Mouse (Mus musculus) urinary bladder, postnatal 4 days (tissue): ENCODE measurements around the gene Abcf2.

ENCODE experiments used
- DNase-seq, 2 experiments: peaks; one replicate each; pipeline ENCODE4 v3.0.0; 2021 to 2022; ENCODE audit warnings: low spot score in 2 of 2

Gene Abcf2

GRCm38 (mm10) chr5:24577183-24577929 is at the start of gene Abcf2:
Gene Abcf2 (minus strand): TSS chr5:24577467.
- DNase-seq: peak; percentile 99 to 100

DNA sequence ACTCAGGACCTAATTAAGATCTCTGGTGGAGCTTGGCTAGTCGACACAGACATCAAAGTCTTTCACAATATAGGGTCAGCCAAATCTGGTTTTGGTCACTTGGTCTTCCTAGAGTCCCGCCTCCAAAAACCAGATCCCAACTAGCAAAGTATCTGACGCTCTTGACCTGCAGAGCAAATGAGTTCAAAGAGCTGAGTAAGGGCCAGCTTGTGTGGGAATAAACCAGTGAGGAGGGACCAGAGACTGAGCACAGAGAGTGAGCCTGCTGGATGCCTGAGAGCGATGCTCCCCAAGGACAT is 47.5 kb upstream of the Abcf2 start:
- DNase-seq: no peak

DNA sequence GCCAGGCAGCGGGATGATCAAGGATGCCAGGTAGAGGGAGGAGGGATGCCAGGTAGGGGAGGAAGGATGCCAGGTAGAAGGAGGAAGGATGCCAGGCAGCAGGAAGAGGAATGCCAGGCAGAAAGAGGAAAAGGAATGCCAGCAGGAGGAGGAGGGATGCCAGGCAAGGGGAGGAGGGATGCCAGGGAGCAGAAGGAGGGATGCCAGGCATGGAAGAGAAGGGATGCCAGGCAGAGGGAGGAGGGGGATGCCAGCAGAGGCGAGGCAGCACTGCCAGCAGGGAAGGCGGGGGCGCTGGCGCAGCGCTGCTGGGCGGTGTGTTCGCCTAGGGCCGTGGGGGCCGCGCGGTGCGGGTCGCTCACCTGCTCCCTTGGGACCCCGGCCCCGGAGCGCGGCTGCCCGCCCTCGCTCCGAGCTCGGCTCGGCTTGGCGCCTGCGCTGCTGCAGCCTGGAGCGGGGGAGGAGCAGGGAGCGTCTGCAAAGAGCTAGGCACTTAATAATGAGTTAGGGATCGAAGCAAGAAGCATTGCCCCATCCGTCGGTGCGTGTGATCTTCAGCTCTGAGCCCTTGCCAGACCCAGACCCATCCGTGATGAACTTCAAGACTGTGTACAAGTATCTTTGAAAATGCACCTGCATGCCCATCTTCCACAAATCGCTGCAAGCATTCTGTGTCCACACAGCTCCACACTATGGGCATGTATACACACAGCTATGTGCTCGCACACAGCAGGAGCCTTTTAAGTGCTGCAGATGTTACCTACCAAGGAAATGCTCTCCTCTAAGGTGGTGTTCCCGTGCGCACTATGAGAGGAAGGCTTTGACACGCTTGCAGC is 46.9 kb upstream of the Abcf2 start, which contains the start of gene Smarcd3:
Smarcd3 (minus strand) TSS at position 426 of the 836 bp plus-strand sequence.
- peak in 1 of 2 experiments; percentile 48 for DNase-seq

- DNase-seq: no peak
These were observed 46.0 kb upstream of the Abcf2 start for GRCm38 (mm10) chr5:24623041-24623985.

DNA sequence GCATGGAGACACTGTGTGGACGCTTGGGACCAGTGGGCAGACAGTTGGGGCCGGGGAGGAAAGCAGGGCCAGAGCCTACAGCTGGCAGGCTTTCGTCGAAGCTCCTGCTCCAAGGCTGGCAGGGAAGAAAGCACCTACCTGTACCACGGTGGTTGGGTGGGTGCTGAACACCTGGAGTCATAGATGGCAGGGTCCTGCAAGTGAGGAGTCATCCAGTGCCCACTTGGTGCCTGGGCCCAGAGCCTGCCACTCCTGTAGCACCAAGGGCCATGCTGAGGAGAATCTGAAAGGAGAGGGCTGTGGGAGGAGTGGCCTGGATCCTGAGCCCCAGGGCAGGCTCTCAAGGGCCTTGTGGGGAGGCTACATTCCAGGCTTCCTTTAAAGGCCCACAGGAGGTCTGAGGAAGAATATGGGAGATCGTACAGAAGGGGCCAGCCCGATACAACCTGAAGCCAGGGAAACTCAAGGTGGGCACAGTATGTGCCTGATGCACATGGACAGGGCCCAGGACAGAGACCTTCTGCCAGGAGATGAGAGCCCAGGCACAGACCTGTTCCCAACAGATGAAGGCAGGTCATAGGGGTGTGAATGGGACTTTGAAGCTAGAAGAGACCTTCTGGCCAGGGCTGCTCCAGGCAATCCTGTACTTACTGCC is 45.2 kb upstream of the Abcf2 start:
- no peak for DNase-seq

- no peak for DNase-seq
These were observed 43.4 kb upstream of the Abcf2 start for GRCm38 (mm10) chr5:24620626-24621025.

DNA sequence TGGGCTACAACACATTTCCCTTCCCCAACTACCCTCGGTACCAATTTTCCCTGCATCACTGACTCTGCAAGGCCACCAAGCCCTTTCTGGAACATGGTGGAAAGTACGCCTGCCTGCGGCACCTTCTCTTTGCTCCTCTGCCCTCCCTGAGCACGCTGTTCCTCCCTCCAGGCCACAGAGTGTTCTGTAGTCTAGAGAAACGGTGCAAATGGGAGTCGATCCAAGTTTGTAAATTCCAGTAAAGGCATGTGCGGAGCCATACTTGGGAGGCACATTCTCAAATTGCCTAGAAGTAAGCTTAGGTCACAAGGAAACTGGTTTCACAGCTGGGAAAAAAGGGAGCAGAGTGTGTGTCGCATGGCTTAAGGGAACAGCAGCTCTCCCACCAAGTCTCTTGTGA is 42.8 kb upstream of the Abcf2 start:
- DNase-seq: no peak

GRCm38 (mm10) chr5:24618921-24619320 is 41.7 kb upstream of the Abcf2 start:
- DNase-seq: no peak

- DNase-seq: no peak
These were observed 37.8 kb upstream of the Abcf2 start for GRCm38 (mm10) chr5:24615097-24615496.

DNA sequence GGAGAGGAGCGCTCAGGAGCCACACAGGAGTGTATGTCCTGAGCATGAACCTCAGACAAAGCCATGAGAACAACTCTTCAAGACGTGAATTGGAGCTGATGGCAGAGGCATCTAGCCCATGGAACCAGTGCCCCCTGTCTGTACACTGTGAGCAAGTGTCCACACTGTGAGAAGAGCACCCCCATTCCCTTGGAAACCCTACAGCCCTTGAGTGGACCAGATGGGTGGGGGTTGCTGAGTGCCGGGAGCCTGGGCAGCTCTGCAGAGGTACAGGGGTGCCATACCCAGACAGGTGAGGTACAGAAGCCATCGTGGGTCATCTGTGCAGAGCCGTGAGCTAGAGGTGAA is 35.0 kb upstream of the Abcf2 start:
- DNase-seq: no peak

GRCm38 (mm10) chr5:24611366-24612301 is 34.4 kb upstream of the Abcf2 start:
- DNase-seq: no peak

DNA sequence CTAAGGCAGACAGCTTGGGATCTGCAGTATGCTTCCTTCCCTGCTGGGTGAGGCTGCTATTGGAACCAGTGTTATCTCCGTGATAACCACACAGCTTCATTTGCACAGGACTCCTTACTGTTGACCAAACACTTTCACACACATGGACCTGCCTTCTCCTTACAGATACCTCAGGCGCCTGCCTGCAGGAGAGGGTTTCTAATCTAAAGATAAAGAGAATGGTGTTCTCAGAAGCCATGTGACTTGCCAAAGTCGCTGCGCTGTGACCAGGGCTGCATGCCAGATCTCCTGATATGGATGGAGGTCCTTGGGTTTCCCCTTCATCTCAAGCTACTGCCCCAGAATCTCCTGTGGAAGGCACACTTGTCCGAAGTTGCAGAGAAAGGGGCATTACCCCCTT is 32.1 kb upstream of the Abcf2 start:
- DNase-seq: no peak

GRCm38 (mm10) chr5:24605980-24606665 is 28.9 kb upstream of the Abcf2 start:
- DNase-seq: no peak

DNA sequence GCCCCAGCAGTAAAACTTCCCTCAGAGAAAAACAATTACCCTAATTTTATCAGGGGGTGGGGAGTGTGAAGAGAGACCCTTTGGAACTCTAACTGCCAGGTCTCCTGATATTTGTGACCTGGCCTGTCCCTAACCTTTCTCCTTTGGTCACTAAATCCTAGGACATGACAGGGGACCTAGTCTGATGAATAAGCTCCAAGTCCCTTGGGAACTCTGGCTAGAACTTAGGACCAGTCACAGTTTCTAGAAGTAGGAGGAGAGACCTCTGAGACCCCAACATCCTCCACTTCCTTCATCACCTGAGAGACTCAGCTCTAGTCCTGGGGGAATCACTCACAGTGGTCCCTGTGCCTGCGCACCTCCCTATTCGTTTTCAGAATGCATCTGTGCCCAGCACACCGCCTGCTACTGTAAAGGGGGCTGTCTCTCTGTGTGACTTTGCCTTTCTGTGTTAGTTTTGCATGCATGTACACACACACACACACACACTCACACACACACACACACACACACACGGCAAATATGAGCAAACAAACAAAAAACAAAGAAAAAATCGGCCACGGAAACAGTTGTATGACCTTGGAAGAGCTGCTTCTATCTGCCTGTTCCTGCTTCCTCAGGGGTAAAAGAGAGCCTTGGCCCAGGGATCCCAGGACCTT is 28.2 kb upstream of the Abcf2 start:
- no peak for DNase-seq

GRCm38 (mm10) chr5:24604656-24605100 is 27.4 kb upstream of the Abcf2 start:
- peak; percentile 90 to 91 for DNase-seq

DNA sequence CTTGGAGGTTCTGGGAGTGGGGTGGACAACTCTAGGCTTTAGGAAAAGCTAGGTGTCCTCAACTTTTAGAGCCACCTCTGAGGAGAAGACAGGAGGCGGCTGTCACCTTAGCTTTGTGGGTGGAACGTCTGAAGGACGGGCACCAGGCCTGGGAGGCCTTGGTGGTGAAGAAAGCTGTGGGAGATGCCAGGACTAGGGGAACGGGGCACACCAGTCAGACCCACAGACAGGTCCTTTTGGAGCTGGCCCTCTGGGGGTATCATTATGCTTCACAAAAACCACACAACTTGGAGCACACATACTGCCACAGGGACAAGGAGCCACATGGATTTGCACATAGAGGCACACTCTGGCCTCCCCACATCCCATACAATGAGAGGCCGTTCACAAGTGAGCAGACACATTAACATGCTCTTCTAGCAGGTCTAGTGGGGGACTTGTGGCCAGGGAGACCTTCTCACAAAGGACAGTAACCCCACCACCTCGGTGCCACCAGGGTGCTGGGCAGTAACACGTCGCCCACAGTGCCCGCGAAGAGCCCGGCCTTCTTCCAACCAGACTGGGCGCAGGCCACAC is 26.9 kb upstream of the Abcf2 start:
- no peak for DNase-seq

GRCm38 (mm10) chr5:24603431-24604010 is 26.3 kb upstream of the Abcf2 start:
- DNase-seq: no peak

GRCm38 (mm10) chr5:24602751-24603343 is 25.6 kb upstream of the Abcf2 start:
- peak; percentile 84 to 86 for DNase-seq
